In the genomic region with DNA sequence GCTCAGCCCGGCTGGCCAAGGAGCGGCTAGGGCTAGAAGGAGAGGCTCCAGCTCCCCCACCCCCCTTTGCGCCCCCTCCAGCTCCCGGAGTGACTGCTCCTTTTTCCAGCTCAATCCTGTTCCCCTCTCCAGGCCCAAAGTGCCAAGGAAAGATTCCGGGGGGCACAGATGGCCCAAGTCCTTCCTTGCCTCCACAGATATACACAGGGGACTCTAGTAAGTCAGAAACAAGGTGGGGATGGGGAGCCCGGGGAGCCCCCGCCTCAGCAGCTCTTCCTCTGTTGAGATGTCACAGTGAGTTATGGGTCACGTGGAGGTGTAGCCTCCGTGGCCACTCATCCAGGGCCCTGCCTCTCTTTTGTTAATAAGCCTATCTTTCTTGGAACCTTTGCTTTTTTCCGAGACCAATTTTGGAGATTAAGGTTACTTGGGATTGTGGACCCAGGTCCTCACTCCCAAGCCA, we compare ENCODE assay signal across 9 mouse cellular contexts.
DNase-seq lines count a peak whose midpoint lies in the region; ATAC-seq and TF ChIP-seq lines count a peak whose summit lies in the region.
"Had no signal": no experiment of that assay in that cellular context is flagged by ENCODE, and none has a peak within 500 bp of the region (broad histone marks: within the 10 kb centered on the region; RNA-seq: fewer than 3 reads in every experiment).

No protein-coding gene starts in this region.

- H3K4me3 ChIP-seq in lung, embryonic 14.5 days (ENCODE audit: low read depth, low read length): peak overlapping the region; percentile 14
- H3K4me3 ChIP-seq in forebrain, embryonic 14.5 days (ENCODE audit: low read depth, low read length): no peak overlapping the region
- H3K4me3 ChIP-seq in limb, embryonic 11.5 days (ENCODE audit: low read depth, low read length): no peak overlapping the region
- no peak overlapping the region for H3K4me3 ChIP-seq in stomach, embryonic 15.5 days (replicated peaks)

- H3K9me3 ChIP-seq in lung, embryonic 14.5 days (ENCODE audit: low read depth, low read length): no peaks in the 10 kb centered on the region
- no peaks in the 10 kb centered on the region for H3K9me3 ChIP-seq in forebrain, embryonic 14.5 days (replicated peaks; ENCODE audit: control insufficient read depth, low read length)
- no peaks in the 10 kb centered on the region for H3K9me3 ChIP-seq in limb, embryonic 11.5 days (ENCODE audit: control insufficient read depth, low read length)
- H3K9me3 ChIP-seq in stomach, embryonic 15.5 days: no peaks in the 10 kb centered on the region

- H3K4me1 ChIP-seq in lung, embryonic 14.5 days (ENCODE audit: insufficient read depth): peaks cover 19% of the 10 kb centered on the region
- peaks cover 23% of the 10 kb centered on the region for H3K4me1 ChIP-seq in forebrain, embryonic 14.5 days (ENCODE audit: control insufficient read depth, insufficient read depth, low read length)
- H3K4me1 ChIP-seq in limb, embryonic 11.5 days (ENCODE audit: control insufficient read depth, insufficient read depth, low read length): peaks cover 58% of the 10 kb centered on the region
- H3K4me1 ChIP-seq in stomach, embryonic 15.5 days: peaks cover 16% of the 10 kb centered on the region

- no peaks in the 10 kb centered on the region for H3K27me3 ChIP-seq in lung, embryonic 14.5 days (ENCODE audit: insufficient read depth, low read length)
- H3K27me3 ChIP-seq in forebrain, embryonic 14.5 days (replicated peaks; ENCODE audit: control insufficient read depth, insufficient read depth, low read length): no peaks in the 10 kb centered on the region
- no peaks in the 10 kb centered on the region for H3K27me3 ChIP-seq in limb, embryonic 11.5 days (ENCODE audit: control insufficient read depth, insufficient read depth, low read length)
- no peaks in the 10 kb centered on the region for H3K27me3 ChIP-seq in stomach, embryonic 15.5 days (replicated peaks)

- ATAC-seq in lung, embryonic 14.5 days (ENCODE audit: insufficient read depth): peak; percentile 50
- peak; percentile 28 for ATAC-seq in forebrain, embryonic 14.5 days
- ATAC-seq in limb, embryonic 11.5 days (ENCODE audit: insufficient number of reproducible peaks, low FRiP score, low TSS enrichment, low read depth): no peak
- no peak for ATAC-seq in stomach, embryonic 15.5 days (ENCODE audit: insufficient read depth, low FRiP score, low read depth)

- WGBS in lung, embryonic 14.5 days: 14% methylated on average over 10 of the region's 10 CpGs
- 12% methylated on average over 9 of the region's 10 CpGs for WGBS in forebrain, embryonic 14.5 days
- 14% methylated on average over 10 of the region's 10 CpGs for WGBS in limb, embryonic 11.5 days
- WGBS in stomach, embryonic 15.5 days: 22% methylated on average over 10 of the region's 10 CpGs

- no peaks in the 10 kb centered on the region for H3K36me3 ChIP-seq in lung, embryonic 14.5 days (ENCODE audit: insufficient read depth)
- H3K36me3 ChIP-seq in forebrain, embryonic 14.5 days (ENCODE audit: control insufficient read depth, insufficient read depth, low read length): no peaks in the 10 kb centered on the region
- H3K36me3 ChIP-seq in limb, embryonic 11.5 days (ENCODE audit: control insufficient read depth, insufficient read depth, low read length): no peaks in the 10 kb centered on the region
- H3K36me3 ChIP-seq in stomach, embryonic 15.5 days: no peaks in the 10 kb centered on the region

- no peak for DNase-seq in lung, embryonic 14.5 days
- no peak for DNase-seq in lung, postnatal 4 days
- no peak for DNase-seq in forebrain, embryonic 14.5 days (ENCODE audit: low spot score)
- DNase-seq in limb, embryonic 11.5 days (ENCODE audit: low spot score): no peak
- no peak for DNase-seq in cerebellum, postnatal 10 days
- DNase-seq in left cerebral cortex, adult 9 months (ENCODE audit: low spot score in 2 of 2): no peak
- DNase-seq: heart, postnatal 4 days; thymus, postnatal 4 days had no signal

- H3K27ac ChIP-seq in lung, embryonic 14.5 days (ENCODE audit: low read depth): no peak overlapping the region
- no peak overlapping the region for H3K27ac ChIP-seq in forebrain, embryonic 14.5 days (ENCODE audit: low read depth, low read length)
- H3K27ac ChIP-seq in limb, embryonic 11.5 days (replicated peaks; ENCODE audit: low read depth, low read length): no peak overlapping the region
- H3K27ac ChIP-seq in stomach, embryonic 15.5 days: no peak overlapping the region

- TF ChIP-seq CTCF in lung, embryonic 14.5 days (IDR thresholded peaks at IDR 0.05; ENCODE audit: low read depth): no peak

- H3K4me2 ChIP-seq in lung, embryonic 14.5 days: peak overlapping the region; percentile 45
- peak overlapping the region; percentile 40 for H3K4me2 ChIP-seq in forebrain, embryonic 14.5 days (ENCODE audit: low read length)
- H3K4me2 ChIP-seq in limb, embryonic 11.5 days (ENCODE audit: low read depth, severe bottlenecking): peak overlapping the region; percentile 37
- peak overlapping the region; percentile 43 for H3K4me2 ChIP-seq in stomach, embryonic 15.5 days

- H3K9ac ChIP-seq in lung, embryonic 14.5 days: no peak overlapping the region
- peak overlapping the region; percentile 4; the same call in 1 of the 2 replicates for H3K9ac ChIP-seq in forebrain, embryonic 14.5 days (ENCODE audit: low read length)
- no peak overlapping the region for H3K9ac ChIP-seq in limb, embryonic 11.5 days (ENCODE audit: low read length)
- no peak overlapping the region for H3K9ac ChIP-seq in stomach, embryonic 15.5 days

Comparison
In these comparisons a context has a peak if more than half of its experiments do, and no peak if none do; other contexts are left out.
1. ATAC-seq: peak in lung, embryonic 14.5 days (single experiment) and forebrain, embryonic 14.5 days (single experiment); none in limb, embryonic 11.5 days (single experiment) and stomach, embryonic 15.5 days (single experiment).
2. Peak in every context shown above with its lines, with median percentiles within 50 percentile points of each other: H3K4me2 ChIP-seq.